Mouse (Mus musculus): ENCODE data around the gene Nipa2.
"Not testable (repeated sequence)": the region's sequence is repeated elsewhere in the genome, so short reads cannot be mapped to it uniquely, and the experiment has no call there.

Nipa2 gene

GRCm38 (mm10) chr7:55938341-55938740 is 23.9 kb downstream of the Nipa2 start:
- DNase-seq (ENCODE audit: low spot score in 2 of 2), result no peak

DNA sequence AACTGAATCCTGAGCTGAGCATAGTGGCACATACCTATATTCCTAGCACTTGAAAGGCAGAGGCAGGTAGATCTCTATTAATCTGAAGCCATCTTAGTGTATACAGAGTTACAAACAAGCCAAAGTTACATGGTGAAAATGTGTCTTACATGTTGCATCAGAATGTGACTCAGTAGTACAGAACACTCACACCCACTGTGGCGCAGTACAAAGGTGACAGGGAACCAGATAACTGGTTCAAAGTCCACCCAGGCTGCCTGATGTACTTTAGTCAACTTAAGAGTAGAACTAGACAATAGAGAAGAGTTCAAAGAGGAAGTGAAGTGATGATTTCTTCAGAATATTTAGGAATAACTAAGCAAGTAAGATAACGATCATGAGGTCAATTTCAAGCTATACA is 27.3 kb downstream of the Nipa2 start:
- DNase-seq (ENCODE audit: low spot score in 2 of 2), result no peak

DNA sequence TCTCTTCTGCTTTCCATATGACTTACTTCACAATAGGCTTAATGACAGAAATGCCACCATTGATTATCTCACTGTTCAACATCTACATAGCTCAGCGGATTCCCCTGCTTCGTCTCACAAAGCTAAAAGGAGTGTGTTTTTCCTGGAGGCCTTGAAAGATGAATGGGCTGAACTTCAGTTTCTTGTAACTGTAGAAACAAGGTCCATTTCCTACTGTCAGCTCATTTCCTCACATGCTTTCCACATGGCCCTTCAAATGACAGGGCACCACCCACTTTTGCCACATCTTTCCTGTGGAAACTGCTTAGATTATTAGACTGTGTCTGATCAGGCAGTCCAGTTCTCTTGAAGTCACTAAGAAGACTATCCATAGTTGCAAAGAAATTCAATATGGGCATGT is 33.6 kb downstream of the Nipa2 start:
- DNase-seq (ENCODE audit: low spot score in 2 of 2), result no peak

DNA sequence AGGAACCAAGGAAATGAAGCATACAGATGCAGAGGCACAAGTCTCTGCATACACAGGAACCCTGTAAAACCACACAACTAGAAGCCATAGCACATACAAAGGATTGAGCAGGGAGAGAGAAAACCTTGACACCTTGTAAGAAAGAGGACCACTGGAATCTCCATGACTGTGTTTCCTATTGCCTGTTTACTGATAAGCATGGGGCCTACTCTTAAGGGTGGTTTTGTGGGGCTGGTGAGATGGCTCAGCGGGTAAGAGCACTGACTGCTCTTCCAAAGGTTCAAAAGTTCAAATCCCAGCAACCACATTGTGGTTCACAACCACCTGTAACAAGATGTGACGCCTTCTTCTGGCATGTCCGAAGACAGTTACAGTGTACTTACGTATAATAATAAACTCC is 35.0 kb downstream of the Nipa2 start:
- DNase-seq (ENCODE audit: low spot score in 2 of 2), result no peak

DNA sequence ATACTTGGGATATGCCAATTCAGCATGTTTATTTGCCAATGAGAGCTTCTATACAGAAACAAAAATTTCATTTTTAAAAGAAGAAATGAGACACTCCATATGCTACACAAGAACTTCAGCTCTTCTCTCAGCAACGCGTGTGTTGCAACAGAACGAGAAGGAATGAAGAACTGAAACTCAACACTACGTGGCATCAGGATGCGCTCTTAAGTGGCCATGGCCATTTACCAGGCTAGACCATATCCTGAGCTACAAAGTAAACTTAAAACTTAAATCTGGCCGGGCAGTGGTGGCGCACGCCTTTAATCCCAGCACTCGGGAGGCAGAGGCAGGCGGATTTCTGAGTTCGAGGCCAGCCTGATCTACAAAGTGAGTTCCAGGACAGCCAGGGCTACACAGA is 43.9 kb downstream of the Nipa2 start:
- DNase-seq (ENCODE audit: low spot score in 2 of 2), result not testable (repeated sequence)

GRCm38 (mm10) chr7:55912118-55912517 is 50.2 kb downstream of the Nipa2 start:
- no peak for DNase-seq (ENCODE audit: low spot score in 2 of 2)

- DNase-seq (ENCODE audit: low spot score in 2 of 2), result no peak
These were observed 50.9 kb downstream of the Nipa2 start for GRCm38 (mm10) chr7:55911371-55911770.

- no peak for DNase-seq (ENCODE audit: low spot score in 2 of 2)
These were observed 51.9 kb downstream of the Nipa2 start for GRCm38 (mm10) chr7:55910356-55910755.

GRCm38 (mm10) chr7:55909519-55909918 is 52.8 kb downstream of the Nipa2 start:
- DNase-seq (ENCODE audit: low spot score in 2 of 2), result no peak

DNA sequence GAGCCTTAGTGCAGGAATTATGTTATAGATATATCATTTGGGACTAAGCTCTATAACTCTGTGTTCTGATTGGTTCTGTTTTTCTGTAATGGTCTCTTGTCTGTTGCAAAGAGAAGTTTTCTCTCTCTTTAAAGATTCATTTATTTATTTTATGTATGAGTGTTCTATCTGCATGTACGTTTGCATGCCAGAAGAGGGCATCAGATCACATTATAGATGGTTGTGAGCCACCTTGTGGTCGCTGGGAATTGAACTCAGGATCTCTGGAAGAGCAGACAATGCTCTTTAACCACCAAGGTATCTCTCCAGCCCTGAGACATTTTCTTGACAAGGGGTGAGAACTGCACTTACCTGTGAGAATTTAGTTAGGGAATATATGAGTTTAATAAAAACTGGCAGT is 56.8 kb downstream of the Nipa2 start:
- DNase-seq (ENCODE audit: low spot score in 2 of 2), result no peak

DNA sequence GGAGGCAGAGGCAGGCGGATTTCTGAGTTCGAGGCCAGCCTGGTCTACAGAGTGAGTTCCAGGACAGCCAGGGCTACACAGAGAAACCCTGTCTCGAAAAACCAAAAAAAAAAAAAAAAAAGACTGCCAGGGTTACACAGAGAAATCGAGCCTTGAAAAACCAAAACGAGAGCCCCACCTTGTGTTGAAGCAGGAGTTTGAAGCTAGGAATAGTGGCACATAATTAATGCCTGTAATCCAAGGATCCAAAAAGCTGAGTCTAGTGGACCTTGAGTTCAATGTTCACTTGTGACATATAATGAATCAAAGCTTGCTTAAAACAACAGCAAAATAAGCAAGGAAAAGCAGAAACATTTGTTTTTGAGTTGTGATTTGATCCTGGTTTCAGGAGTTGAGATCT is 58.5 kb downstream of the Nipa2 start:
- no peak for DNase-seq (ENCODE audit: low spot score in 2 of 2)

- DNase-seq (ENCODE audit: low spot score in 2 of 2), result no peak
These were observed 70.5 kb downstream of the Nipa2 start for GRCm38 (mm10) chr7:55891797-55892196.

- DNase-seq (ENCODE audit: low spot score in 2 of 2), result no peak
These were observed 71.5 kb downstream of the Nipa2 start for GRCm38 (mm10) chr7:55890731-55891130.

GRCm38 (mm10) chr7:55889996-55890395 is 72.3 kb downstream of the Nipa2 start:
- DNase-seq (ENCODE audit: low spot score in 2 of 2), result no peak

- no peak for DNase-seq (ENCODE audit: low spot score in 2 of 2)
These were observed 73.7 kb downstream of the Nipa2 start for GRCm38 (mm10) chr7:55888603-55889002.

Data from urinary bladder, adult 18-20 months (tissue).